Mouse (Mus musculus): ENCODE data around the gene Prkce.
A peak's percentile ranks its signal among the peaks of the same experiment; 100 is the strongest.

The Prkce gene

GRCm38 (mm10) chr17:86518604-86519003 is 351.0 kb downstream of the Prkce start:
- no peak for DNase-seq (ENCODE audit: low spot score in 2 of 2)

GRCm38 (mm10) chr17:86521252-86521651 is 353.7 kb downstream of the Prkce start:
- no peak for DNase-seq (ENCODE audit: low spot score in 2 of 2)

GRCm38 (mm10) chr17:86522649-86523048 is 355.1 kb downstream of the Prkce start:
- DNase-seq (ENCODE audit: low spot score in 2 of 2) = no peak

- no peak for DNase-seq (ENCODE audit: low spot score in 2 of 2)
These were observed 355.8 kb downstream of the Prkce start for GRCm38 (mm10) chr17:86523374-86523773.

- no peak for DNase-seq (ENCODE audit: low spot score in 2 of 2)
These were observed 356.3 kb downstream of the Prkce start for GRCm38 (mm10) chr17:86523843-86524242.

- DNase-seq (ENCODE audit: low spot score in 2 of 2) = no peak
These were observed 357.5 kb downstream of the Prkce start for GRCm38 (mm10) chr17:86525075-86525474.

GRCm38 (mm10) chr17:86526016-86526415 is 358.4 kb downstream of the Prkce start:
- no peak for DNase-seq (ENCODE audit: low spot score in 2 of 2)

- no peak for DNase-seq (ENCODE audit: low spot score in 2 of 2)
These were observed 359.7 kb downstream of the Prkce start for GRCm38 (mm10) chr17:86527298-86527697.

GRCm38 (mm10) chr17:86529003-86529402 is 361.4 kb downstream of the Prkce start:
- DNase-seq (ENCODE audit: low spot score in 2 of 2) = no peak

GRCm38 (mm10) chr17:86529411-86529810 is 361.8 kb downstream of the Prkce start:
- no peak for DNase-seq (ENCODE audit: low spot score in 2 of 2)

- DNase-seq (ENCODE audit: low spot score in 2 of 2) = no peak
These were observed 363.6 kb downstream of the Prkce start for GRCm38 (mm10) chr17:86531231-86531630.

GRCm38 (mm10) chr17:86532783-86533548 is 365.4 kb downstream of the Prkce start:
- DNase-seq (ENCODE audit: low spot score in 2 of 2) = no peak

- no peak for DNase-seq (ENCODE audit: low spot score in 2 of 2)
These were observed 365.9 kb downstream of the Prkce start for GRCm38 (mm10) chr17:86533549-86533851.

GRCm38 (mm10) chr17:86535096-86535495 is 367.5 kb downstream of the Prkce start:
- DNase-seq (ENCODE audit: low spot score in 2 of 2) = no peak

GRCm38 (mm10) chr17:86535827-86536656 is 368.5 kb downstream of the Prkce start:
- DNase-seq (ENCODE audit: low spot score in 2 of 2) = peak; percentile 40 to 69

GRCm38 (mm10) chr17:86539881-86540430 is 372.4 kb downstream of the Prkce start:
- DNase-seq (ENCODE audit: low spot score in 2 of 2) = no peak

- no peak for DNase-seq (ENCODE audit: low spot score in 2 of 2)
These were observed 378.9 kb downstream of the Prkce start for GRCm38 (mm10) chr17:86546529-86546928.

- DNase-seq (ENCODE audit: low spot score in 2 of 2) = no peak
These were observed 381.5 kb downstream of the Prkce start for GRCm38 (mm10) chr17:86549128-86549527.

- no peak for DNase-seq (ENCODE audit: low spot score in 2 of 2)
These were observed 384.0 kb downstream of the Prkce start for GRCm38 (mm10) chr17:86551561-86551960.

- no peak for DNase-seq (ENCODE audit: low spot score in 2 of 2)
These were observed 384.4 kb downstream of the Prkce start for GRCm38 (mm10) chr17:86551995-86552394.

GRCm38 (mm10) chr17:86559206-86559891 is 391.8 kb downstream of the Prkce start:
- no peak for DNase-seq (ENCODE audit: low spot score in 2 of 2)

GRCm38 (mm10) chr17:86560499-86560898 is 392.9 kb downstream of the Prkce start:
- no peak for DNase-seq (ENCODE audit: low spot score in 2 of 2)
